Mouse (Mus musculus) embryo, embryonic 10.5 days (tissue): ENCODE data around the gene Mtor.

Experiments
- DNase-seq: peaks from one replicate; pipeline ENCODE4 v3.0.0-alpha.2; 2015; ENCODE audit warnings: low spot score

The Mtor gene

DNA sequence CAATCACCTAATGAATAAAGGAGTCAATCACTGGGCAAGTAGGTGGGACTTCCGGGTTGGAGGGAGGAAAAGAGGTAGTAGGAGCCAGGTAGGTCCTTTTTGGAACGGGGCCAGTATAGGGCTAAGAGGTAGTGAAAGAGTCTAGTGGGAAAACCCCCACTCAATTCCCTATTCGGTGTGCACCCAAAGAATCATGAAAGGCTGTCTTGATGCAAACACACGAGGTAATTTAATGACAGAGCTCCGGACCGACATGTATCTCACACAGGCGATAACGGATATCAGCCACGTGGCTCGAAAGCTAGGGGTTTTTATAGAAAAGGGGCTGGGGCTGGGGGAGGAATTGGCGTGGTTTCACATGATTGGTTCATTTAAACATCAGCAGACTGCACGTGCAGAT lies 150.4 kb downstream of the Mtor start:
- DNase-seq = no peak

DNA sequence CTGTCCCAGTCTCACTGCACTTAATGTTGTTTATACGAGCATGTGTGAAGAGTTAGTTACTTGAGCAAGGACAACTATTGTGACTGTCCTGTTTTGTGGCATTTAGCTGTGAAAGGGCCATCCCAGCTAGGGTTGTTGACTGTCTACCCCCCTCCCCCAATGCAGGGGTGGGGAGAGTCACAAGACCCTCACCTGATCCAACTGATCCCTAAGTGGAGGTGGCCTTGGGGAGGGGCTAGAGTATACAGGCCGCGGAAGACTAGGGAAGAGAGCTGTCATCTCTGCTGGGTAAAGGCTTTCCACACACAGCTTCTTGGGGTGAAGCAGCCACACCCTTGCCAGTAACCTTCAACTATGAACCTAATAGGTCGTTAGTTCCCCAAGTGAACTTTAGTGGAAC lies 151.9 kb downstream of the Mtor start:
- DNase-seq = no peak

DNA sequence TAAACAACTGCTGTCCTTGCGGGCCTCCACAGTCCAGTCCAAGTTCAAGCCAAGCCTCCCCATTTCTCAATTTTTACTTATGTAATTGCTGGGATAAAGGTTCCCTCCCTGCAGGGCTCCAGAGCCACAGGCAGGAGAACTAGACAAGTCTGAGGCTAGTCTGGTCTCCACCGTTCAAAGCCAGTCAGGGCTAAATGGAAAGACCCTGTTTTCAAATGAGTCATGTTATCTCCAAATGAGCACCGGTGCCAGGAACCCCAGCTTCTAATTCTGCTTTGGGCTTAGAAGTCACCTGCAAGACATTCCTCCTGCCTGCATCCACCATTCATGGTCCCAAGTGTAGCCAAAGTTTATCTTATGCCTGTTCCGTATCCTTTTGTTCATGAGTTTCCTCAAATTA lies 153.5 kb downstream of the Mtor start:
- DNase-seq = no peak

DNA sequence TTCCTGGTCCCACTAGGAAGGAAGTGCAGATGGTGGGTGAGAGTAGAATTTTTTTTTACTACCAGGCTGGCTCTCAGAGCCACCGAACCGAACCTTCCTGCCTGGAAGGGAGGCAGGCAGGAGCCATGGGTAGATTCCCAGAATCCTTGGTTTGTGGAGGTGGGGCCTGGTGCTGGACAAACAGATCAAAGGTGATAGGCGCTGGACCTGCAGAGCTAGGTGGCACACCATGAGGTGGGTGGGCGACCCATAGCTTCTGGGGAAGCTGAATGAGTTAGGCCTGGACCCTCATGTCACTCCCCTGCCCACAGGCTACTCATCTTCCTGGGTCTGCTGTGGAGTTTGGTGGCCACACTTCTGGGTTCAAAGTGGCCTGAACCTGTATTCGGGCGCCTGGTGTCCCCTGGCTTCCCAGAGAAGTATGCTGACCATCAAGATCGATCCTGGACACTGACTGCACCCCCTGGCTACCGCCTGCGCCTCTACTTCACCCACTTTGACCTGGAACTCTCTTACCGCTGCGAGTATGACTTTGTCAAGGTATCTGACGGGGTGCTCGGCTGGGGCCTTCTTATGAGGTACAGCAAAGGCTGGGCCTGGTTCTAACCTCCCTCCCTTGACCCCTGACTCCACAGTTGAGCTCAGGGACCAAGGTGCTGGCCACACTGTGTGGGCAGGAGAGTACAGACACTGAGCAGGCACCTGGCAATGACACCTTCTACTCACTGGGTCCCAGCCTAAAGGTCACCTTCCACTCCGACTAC lies 154.1 kb downstream of the Mtor start, which contains the start of gene Masp2:
Gene Masp2, plus strand, starts transcription at position 198 of the 764 bp plus-strand sequence.
- DNase-seq = no peak

DNA sequence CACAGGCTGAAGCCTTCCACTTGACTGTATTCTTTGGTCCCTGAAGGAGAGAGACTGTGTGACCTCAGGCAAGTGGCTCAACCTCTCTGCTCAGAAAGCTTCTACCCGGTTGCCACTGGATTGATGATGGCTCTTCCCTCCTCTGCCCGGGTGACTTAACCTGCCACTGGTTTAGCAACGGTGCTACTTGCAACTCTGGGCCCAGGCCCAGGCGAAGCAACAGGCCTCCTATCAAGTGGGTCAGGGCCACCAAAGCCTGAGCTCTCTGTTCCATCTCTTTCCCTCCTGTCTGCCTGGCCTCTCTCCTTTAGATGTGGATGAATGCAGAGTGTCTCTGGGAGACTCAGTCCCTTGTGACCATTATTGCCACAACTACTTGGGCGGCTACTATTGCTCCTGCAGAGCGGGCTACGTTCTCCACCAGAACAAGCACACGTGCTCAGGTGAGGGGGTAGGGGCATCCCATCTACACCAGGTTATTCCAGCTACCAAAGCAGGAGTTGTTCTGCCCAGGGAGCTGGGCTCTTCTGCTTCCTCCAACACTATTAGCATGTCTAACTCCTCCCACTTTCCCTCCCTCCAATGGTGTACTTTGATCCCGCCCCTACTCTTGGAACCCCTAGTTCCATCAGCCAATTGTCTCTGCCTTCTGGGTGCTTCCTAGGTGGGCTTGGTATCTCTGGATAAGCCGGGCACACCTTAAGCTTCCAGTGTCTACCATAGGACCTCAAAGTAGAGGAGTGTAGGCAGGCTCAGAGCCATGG lies 155.1 kb downstream of the Mtor start:
- DNase-seq = no peak

DNA sequence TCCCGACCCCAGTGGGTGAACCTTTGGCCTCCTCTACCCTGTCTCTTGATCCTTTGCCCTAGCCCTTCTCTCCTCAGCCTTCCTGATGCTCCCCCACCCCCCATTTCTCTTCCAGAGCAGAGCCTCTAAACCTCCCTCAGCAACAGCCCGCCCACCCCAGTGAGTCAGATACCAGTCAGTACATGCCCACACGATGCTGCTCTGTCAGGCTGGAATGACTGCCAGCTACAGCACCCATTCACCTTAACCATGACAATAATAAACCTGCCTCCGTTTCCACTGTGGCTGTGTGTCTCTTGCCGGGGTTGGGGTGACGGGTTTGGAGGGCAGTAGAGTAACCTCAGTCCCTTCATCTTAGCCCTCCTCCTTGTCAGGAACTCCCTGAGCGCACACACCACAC lies 155.7 kb downstream of the Mtor start:
- DNase-seq = no peak

DNA sequence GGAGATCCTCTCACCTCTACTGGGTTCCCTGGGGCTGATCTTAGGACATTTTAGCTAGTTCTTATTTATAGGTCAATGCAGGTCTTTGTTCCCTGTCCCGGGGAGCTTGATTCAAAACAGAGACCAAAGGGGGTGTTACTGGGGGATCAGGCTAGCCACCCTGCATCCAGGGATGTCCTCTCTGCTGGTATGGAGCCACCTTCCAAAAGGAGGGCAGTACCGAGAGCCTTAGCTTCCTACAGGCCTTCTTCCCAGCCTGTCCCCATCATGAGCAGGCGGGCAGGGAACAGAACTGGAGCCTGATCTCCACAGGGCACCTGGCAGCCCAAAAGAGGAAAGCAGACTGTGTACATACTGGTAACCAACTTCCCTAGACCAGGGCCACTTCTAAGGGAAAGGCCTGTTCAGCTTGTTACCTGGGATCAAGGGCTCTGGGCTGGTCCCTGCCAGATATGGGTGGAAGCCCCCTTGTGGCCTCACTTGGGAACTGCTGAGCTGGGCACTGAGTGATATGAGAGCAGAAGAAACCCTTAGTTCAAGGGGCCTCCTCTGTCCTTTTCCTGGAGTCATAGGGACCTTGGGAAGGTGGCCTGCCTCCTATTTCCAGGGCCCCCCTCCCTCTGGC lies 156.2 kb downstream of the Mtor start:
- DNase-seq = peak; percentile 80
